Mouse (Mus musculus) ES-Bruce4 (cell line): ENCODE results near the gene Fam149a.

Experiments used
- CTCF ChIP-seq: IDR thresholded peaks from one replicate; pipeline ENCODE4 v1.8.1; 2011; ENCODE audit warnings: low read depth, low read length
- EP300 ChIP-seq: IDR thresholded peaks from 2 replicates; pipeline ENCODE4 v1.6.1; 2011; ENCODE audit warnings: low read depth, low read length; ENCODE audit not compliant: insufficient read depth
- POLR2A ChIP-seq: IDR thresholded peaks from one replicate; pipeline ENCODE4 v1.8.1; 2011; ENCODE audit warnings: low read length; ENCODE audit not compliant: insufficient read depth

GRCm38 (mm10) chr8:45329206-45329980, 52.7 kb downstream of the Fam149a start:
- no peak for TF ChIP-seq POLR2A
- TF ChIP-seq CTCF = no peak
- TF ChIP-seq EP300 = no peak
